Mouse (Mus musculus): ENCODE data around the gene Rhob. TPM values are rescaled to one million over a fixed set of nuclear protein-coding genes. Genes with fewer than 3 reads are reported as not detected.
A peak's percentile ranks its signal among the peaks of the same experiment; 100 is the strongest.

Gene Rhob
- polyA plus RNA-seq, 1 experiment from 2014 or later: 40.8 TPM

DNA sequence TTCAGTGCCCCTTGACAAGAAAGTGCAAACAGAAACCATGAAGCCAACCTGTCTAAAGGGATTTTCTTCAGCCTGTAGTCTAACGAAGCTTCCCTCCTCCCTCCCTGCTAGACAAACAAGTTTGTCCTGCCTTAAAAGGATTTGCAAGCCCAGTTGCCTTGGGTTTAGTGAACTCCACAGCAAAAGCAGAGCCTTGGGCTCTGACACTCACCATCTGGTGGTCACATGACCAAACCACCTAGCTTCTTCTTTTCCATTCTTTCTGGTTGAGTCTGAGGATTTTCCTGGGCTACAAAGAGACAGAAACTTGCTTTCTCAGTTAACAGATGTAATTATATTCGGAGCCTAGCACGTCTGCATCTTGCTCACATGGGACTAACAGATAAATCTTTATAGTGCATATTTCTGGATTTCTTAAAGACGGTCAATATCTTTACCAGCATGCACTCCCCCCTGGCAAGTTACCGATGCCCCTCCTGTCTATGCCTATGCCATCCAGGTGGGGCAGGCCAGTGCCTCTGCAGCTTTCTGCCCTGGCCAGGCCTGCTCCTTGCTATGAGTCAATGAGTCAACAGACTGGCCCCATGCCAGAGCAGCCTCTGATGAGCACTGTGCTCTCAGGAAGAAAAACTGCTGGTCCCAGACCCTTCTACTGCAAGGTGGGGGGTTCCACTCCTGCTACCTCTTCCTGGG lies 11.7 kb downstream of the Rhob start:
- Histone ChIP-seq H3K4me2 (replicated peaks) (no peak overlapping the region), H3K27me3 (no peaks in the 10 kb centered on the region), H3K4me3 (no peak overlapping the region), H3K36me3 (no peaks in the 10 kb centered on the region), H3K9ac (no peak overlapping the region), H3K27ac (no peak overlapping the region), H3K4me1 (peaks cover 11% of the 10 kb centered on the region), H3K9me3 (no peaks in the 10 kb centered on the region)
- ATAC-seq (ENCODE audit: low FRiP score, low read depth): no peak
- WGBS: 55% methylated on average over 5 of the region's 5 CpGs

DNA sequence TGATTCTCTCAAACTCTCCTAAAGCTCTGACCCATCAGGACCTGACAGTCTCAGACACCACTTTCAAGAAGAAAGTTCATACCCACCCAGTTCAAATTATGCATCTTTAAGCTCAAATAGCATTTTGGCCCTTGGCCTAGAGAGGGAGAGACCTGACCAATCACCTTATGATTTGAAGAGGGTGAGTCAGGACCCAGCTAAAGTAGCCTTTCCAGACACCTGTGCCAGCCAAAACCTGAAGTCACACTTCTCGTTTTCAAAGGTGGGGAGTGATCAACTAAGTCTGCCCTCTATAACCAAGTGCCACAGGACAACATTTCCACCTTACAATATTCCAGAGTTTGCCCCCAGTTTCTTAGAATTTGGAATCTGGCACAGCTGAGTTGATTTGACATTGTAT lies 12.5 kb downstream of the Rhob start:
- Histone ChIP-seq H3K27me3 (no peaks in the 10 kb centered on the region), H3K36me3 (no peaks in the 10 kb centered on the region), H3K9me3 (no peaks in the 10 kb centered on the region), H3K9ac (no peak overlapping the region), H3K4me1 (peaks cover 11% of the 10 kb centered on the region), H3K4me3 (no peak overlapping the region), H3K4me2 (replicated peaks) (no peak overlapping the region), H3K27ac (no peak overlapping the region)
- 74% methylated on average over 1 of the region's 1 CpGs for WGBS
- ATAC-seq (ENCODE audit: low FRiP score, low read depth): no peak

- Histone ChIP-seq H3K4me2 (replicated peaks) (no peak overlapping the region), H3K27ac (no peak overlapping the region), H3K4me1 (peaks cover 11% of the 10 kb centered on the region), H3K9ac (no peak overlapping the region), H3K9me3 (no peaks in the 10 kb centered on the region), H3K4me3 (no peak overlapping the region), H3K27me3 (no peaks in the 10 kb centered on the region), H3K36me3 (no peaks in the 10 kb centered on the region)
- WGBS: 70% methylated on average over 7 of the region's 7 CpGs
- ATAC-seq (ENCODE audit: low FRiP score, low read depth): no peak
Observed at GRCm38 (mm10) chr12:8485247-8485646, 14.6 kb downstream of the Rhob start.

GRCm38 (mm10) chr12:8482169-8482568 lies 17.6 kb downstream of the Rhob start:
- no peaks in the 10 kb centered on the region for H3K9me3 ChIP-seq
- ATAC-seq (ENCODE audit: low FRiP score, low read depth): no peak
- H3K4me2 ChIP-seq (replicated peaks): no peak overlapping the region
- no peak overlapping the region for H3K4me3 ChIP-seq
- H3K27me3 ChIP-seq: no peaks in the 10 kb centered on the region
- no peak overlapping the region for H3K9ac ChIP-seq
- 69% methylated on average over 2 of the region's 2 CpGs for WGBS
- H3K27ac ChIP-seq: no peak overlapping the region
- H3K36me3 ChIP-seq: no peaks in the 10 kb centered on the region
- H3K4me1 ChIP-seq: no peaks in the 10 kb centered on the region

DNA sequence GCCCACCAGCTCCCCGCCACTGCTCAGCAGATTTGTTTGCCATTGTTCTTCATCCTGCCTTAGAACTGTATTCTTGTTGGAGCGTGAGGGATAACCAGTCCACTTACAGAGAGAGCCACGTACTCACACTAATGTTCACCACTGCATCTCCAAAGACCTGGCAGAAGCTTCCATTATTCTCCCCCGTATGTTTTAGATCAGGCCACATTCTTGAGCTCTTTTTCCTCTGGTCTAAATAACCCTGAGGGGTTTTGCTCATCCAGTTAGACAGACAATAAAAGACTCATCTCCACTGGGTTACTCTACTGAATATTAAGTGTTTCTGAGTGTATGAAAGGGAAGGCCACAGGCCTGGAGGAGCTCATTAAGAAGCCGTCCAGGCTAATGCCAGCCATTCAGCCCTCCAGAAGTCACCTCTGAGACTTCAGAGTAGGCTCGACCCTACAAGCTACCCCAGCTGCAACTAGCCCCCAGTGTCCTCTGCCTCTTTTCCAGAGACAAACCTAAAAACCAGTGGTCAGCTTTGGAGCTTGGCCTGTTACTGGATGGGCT lies 24.9 kb downstream of the Rhob start:
- 59% methylated on average over 6 of the region's 6 CpGs for WGBS
- no peak for ATAC-seq (ENCODE audit: low FRiP score, low read depth)

DNA sequence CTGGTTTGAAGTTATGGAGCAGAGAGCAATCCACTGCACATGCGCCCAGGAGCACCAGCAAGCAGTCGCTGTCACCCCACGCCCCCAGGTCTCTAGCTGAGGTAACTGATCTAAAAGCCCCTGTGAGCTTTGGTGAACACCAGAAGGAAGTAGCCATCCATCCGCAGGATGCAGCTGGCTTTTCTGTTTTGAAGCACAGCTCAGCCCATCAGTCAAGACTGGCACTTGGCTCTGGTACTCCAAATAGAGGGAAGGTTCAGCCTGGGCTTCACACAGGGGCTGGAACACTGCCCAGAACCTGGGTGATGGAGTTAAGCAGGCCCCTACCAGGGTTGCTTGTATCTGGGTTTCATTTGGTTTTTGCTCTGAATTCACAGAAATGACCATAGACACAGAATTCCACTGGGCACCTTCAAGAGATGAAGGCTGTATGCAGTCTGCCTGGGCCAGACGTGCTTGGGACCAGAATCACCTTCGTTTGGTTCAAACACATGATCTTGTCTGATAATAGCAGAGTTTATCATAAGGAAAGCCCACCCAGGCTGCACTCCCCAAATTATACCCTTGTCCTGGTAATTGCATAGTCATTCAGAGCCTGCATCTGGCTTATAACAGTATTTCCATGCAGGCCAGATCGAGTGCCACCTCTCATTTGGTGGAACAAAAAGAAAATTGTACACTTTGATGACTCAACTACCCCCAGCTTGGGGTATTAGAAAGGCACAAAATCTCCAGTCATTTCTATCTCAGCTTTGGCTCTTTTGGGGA lies 27.0 kb downstream of the Rhob start:
- ATAC-seq (ENCODE audit: low FRiP score, low read depth): peak; percentile 54
- Histone ChIP-seq H3K27me3 (no peaks in the 10 kb centered on the region), H3K27ac (no peak overlapping the region), H3K4me2 (replicated peaks) (no peak overlapping the region), H3K9ac (no peak overlapping the region), H3K36me3 (no peaks in the 10 kb centered on the region), H3K4me3 (no peak overlapping the region), H3K9me3 (no peaks in the 10 kb centered on the region), H3K4me1 (peaks cover 7% of the 10 kb centered on the region)
- WGBS: 70% methylated on average over 7 of the region's 7 CpGs

More for the DNA sequence above, 24.9 kb downstream of the Rhob start:
- no peak overlapping the region for H3K4me2 ChIP-seq (replicated peaks)
- no peak overlapping the region; the same call in 1 of the 2 replicates for H3K27ac ChIP-seq
- H3K9ac ChIP-seq: no peak overlapping the region
- no peaks in the 10 kb centered on the region for H3K36me3 ChIP-seq
- H3K4me1 ChIP-seq: peaks cover 5% of the 10 kb centered on the region
- no peaks in the 10 kb centered on the region for H3K9me3 ChIP-seq
- no peaks in the 10 kb centered on the region for H3K27me3 ChIP-seq
- no peak overlapping the region for H3K4me3 ChIP-seq

DNA sequence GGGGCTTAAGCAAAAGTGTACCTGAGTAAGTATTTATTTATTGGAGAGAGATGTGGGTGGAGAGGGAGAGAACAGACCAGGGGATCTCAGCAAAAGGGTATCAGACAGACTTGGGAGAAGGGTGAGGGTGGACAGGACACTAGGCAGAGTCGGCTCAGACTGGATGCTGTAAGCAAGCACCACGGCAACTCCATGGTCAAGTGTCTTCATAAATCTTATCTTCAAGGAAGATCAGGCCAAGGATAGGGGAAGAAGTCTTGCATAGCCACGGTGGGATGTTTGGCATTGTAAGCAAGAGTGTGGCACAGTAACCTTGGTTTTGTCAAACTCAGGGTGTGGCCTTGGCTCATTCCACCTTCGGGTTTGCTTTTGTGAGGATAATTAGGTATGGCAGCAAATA lies 27.8 kb downstream of the Rhob start:
- H3K4me1 ChIP-seq: peaks cover 13% of the 10 kb centered on the region
- no peak overlapping the region for H3K9ac ChIP-seq
- H3K9me3 ChIP-seq: no peaks in the 10 kb centered on the region
- WGBS: 79% methylated on average over 4 of the region's 4 CpGs
- no peak overlapping the region for H3K4me2 ChIP-seq (replicated peaks)
- H3K4me3 ChIP-seq: no peak overlapping the region
- no peaks in the 10 kb centered on the region for H3K27me3 ChIP-seq
- no peak for ATAC-seq (ENCODE audit: low FRiP score, low read depth)
- no peak overlapping the region for H3K27ac ChIP-seq
- H3K36me3 ChIP-seq: no peaks in the 10 kb centered on the region

DNA sequence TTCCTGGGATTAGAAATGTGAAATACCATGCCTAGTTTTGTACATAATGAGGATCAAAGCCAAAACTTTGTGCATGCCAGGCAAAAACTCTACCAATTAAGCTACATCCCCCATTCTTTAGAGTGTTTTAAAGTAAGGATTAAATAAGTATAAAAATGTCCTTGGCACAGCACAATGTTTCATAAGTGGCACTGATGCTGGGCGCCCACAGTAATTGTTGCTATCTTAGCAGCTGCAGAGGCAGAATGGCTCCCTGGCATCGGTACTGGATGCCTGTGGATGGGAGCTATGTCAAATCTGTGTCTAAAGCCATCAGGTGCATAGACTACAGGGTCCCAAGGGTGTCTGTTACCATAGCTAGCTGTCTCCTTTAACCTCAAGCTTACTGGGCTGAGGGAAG lies 28.8 kb downstream of the Rhob start:
- Histone ChIP-seq H3K4me3 (no peak overlapping the region), H3K27ac (no peak overlapping the region), H3K4me2 (replicated peaks) (no peak overlapping the region), H3K9ac (no peak overlapping the region), H3K36me3 (no peaks in the 10 kb centered on the region), H3K4me1 (peaks cover 13% of the 10 kb centered on the region), H3K9me3 (no peaks in the 10 kb centered on the region), H3K27me3 (no peaks in the 10 kb centered on the region)
- no peak for ATAC-seq (ENCODE audit: low FRiP score, low read depth)
- WGBS: 83% methylated on average over 2 of the region's 2 CpGs

DNA sequence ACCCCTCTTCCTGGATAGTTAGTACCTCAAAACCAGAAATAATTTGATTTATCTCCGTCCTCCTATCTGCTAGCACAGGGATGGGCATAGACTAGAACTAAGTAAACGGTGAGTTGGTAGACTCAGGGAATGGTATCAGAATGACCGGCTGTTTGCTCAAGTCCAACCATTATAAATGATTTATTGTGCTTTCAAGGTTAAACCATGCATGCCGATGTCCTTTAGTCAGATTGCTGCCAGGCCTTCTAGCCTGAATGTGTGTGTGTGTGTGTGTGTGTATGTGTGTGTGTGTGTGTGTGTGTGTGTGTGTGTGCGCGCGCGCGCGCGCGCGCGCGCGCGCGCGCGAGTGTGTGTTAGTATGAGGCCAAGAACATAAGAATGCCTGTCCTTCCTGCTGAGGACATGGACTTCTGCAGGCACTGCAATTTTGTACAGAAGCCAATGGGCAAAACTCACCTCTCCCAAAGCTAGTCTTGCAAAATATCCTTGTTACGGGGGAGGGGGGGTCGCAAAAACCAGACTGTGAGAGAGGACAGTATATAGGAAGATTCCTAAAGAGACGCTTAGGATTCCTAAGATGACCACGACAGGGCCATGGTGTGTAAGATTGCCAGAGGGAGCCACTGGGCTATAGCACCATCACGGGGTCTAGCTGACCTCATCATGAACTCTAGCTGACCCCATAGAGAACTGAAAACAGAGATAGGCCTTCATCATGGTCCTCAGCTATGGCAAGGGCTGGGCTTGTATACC lies 29.9 kb downstream of the Rhob start:
- no peak for ATAC-seq (ENCODE audit: low FRiP score, low read depth)
- no peak overlapping the region for H3K4me2 ChIP-seq (replicated peaks)
- 91% methylated on average over 25 of the region's 25 CpGs for WGBS

DNA sequence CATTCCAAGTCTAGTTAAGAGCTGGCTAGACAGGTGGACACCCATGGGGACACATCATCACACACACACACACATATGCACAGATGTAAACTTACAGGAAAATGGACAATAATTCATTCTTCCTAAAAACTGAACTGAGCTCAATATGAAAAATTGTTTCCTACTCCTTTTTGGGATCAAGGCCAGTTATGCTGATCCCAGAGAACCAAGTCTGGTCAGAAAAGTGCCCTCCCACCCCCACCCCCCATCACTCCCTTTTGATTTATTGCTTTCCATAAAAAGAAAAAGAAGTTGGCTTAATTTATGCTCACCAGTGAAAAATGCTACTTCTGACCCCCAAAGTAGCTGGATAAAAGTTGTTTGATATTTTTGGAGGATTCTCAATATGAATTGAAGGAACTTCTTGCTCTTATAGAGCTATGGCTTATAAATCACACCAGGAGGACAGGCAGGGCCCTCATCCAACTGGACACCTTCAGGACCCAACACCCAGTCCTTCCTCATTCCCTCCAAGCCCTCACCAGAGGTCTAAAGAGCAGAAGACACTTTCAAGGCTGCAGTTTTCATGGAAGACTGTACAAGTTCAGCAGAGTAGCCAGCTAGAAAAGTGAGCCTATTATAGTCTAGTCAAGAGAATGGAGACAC lies 31.5 kb downstream of the Rhob start:
- ATAC-seq (ENCODE audit: low FRiP score, low read depth): no peak
- Histone ChIP-seq H3K9ac (no peak overlapping the region), H3K9me3 (no peaks in the 10 kb centered on the region), H3K36me3 (no peaks in the 10 kb centered on the region), H3K4me1 (peaks cover 13% of the 10 kb centered on the region), H3K27me3 (no peaks in the 10 kb centered on the region), H3K4me3 (no peak overlapping the region), H3K27ac (no peak overlapping the region), H3K4me2 (replicated peaks) (no peak overlapping the region)

More for the DNA sequence above, 29.9 kb downstream of the Rhob start:
- Histone ChIP-seq H3K4me1 (peaks cover 13% of the 10 kb centered on the region), H3K4me3 (no peak overlapping the region), H3K27ac (no peak overlapping the region), H3K9me3 (no peaks in the 10 kb centered on the region), H3K9ac (no peak overlapping the region), H3K27me3 (no peaks in the 10 kb centered on the region), H3K36me3 (no peaks in the 10 kb centered on the region)

GRCm38 (mm10) chr12:8467029-8467924 lies 32.5 kb downstream of the Rhob start:
- WGBS: 60% methylated on average over 12 of the region's 12 CpGs
- Histone ChIP-seq H3K4me3 (no peak overlapping the region), H3K4me2 (replicated peaks) (no peak overlapping the region), H3K36me3 (no peaks in the 10 kb centered on the region), H3K9ac (no peak overlapping the region), H3K4me1 (peaks cover 8% of the 10 kb centered on the region; the same call in 1 of the 2 replicates), H3K27me3 (no peaks in the 10 kb centered on the region), H3K9me3 (no peaks in the 10 kb centered on the region), H3K27ac (no peak overlapping the region)
- no peak for ATAC-seq (ENCODE audit: low FRiP score, low read depth)

All from limb, embryonic 13.5 days (tissue).